Mouse (Mus musculus) pancreas, adult 10 weeks (tissue): ENCODE results near the gene Tnfrsf8. TPM values are rescaled to one million over a fixed set of nuclear protein-coding genes. Genes with fewer than 3 reads are reported as not detected.

Experiments
- polyA plus RNA-seq: library from polyadenylated mRNA; stranded (reverse); fragments of 350-450 nt; fragmentation: Illumina TruSeq; extraction: RNeasy Lipid Tissue Mini Kit (QIAGEN cat#74804); gene quantifications from one replicate; pipeline ENCODE4 v1.2.3, GENCODE M21; 2015; ENCODE audit warnings: low read depth, low replicate concordance; ENCODE audit not compliant: insufficient read depth

The Tnfrsf8 gene
- polyA plus RNA-seq = not detected

GRCm38 (mm10) chr4:145314836-145315467 lies at the start of gene Tnfrsf8:
Gene Tnfrsf8, minus strand, starts transcription at chr4:145315164.

GRCm38 (mm10) chr4:145246173-145247011 lies 68.6 kb downstream of the Tnfrsf8 start, which contains the start of gene Tnfrsf1b:
Gene Tnfrsf1b, minus strand, starts transcription at chr4:145246870.

Other genes starting within 250 kb of the Tnfrsf8 start
- gene Vps13d, start 120.2 kb downstream of the Tnfrsf8 start, polyA plus RNA-seq = 20.7 TPM
- 6.7 TPM for gene Tnfrsf1b, start 68.3 kb downstream of the Tnfrsf8 start, polyA plus RNA-seq
- gene Zfp990, start 195.6 kb upstream of the Tnfrsf8 start, polyA plus RNA-seq = not detected